Mouse (Mus musculus) heart, adult 2 months (tissue): ENCODE data around the gene Calml4. TPM values are rescaled to one million over a fixed set of nuclear protein-coding genes. Genes with fewer than 3 reads are reported as not detected.

Experiments used
- DNase-seq, 2 experiments: peaks; one replicate each; pipeline ENCODE4 v3.0.0; 2021
- H3K27ac ChIP-seq: fragments of 200-600 bp; 2 replicates; pipeline ENCODE4 v1.8.1; 2022
- H3K27me3 ChIP-seq: fragments of 200-500 bp; 2 replicates; pipeline ENCODE4 v1.6.1; 2012; ENCODE audit warnings: mild to moderate bottlenecking, low read length, inconsistent platforms, mixed read lengths; ENCODE audit not compliant: control insufficient read depth, insufficient read depth
- H3K36me3 ChIP-seq: fragments of 200-500 bp; 2 replicates; pipeline ENCODE4 v1.6.1; 2012; ENCODE audit warnings: low read length, inconsistent platforms; ENCODE audit not compliant: control insufficient read depth, insufficient read depth
- H3K4me1 ChIP-seq: fragments of 200-500 bp; 2 replicates; pipeline ENCODE4 v1.6.1; 2011; ENCODE audit warnings: low read length; ENCODE audit not compliant: control insufficient read depth, insufficient read depth
- H3K4me3 ChIP-seq: fragments of 200-600 bp; 2 replicates; pipeline ENCODE4 v1.8.1; 2022
- H3K79me2 ChIP-seq: fragments of 200-500 bp; replicated peaks from 2 replicates; pipeline ENCODE4 v1.6.1; 2012; ENCODE audit warnings: mild to moderate bottlenecking, inconsistent platforms, low read length, moderate library complexity, mixed read lengths; ENCODE audit not compliant: control insufficient read depth, insufficient read depth
- H3K9ac ChIP-seq: fragments of 200-500 bp; 2 replicates; pipeline ENCODE4 v1.6.1; 2012; ENCODE audit warnings: low read depth, mild to moderate bottlenecking, control low read depth, inconsistent platforms, low read length, mixed read lengths
- CTCF ChIP-seq: fragments of 200-600 bp; IDR thresholded peaks from 2 replicates; pipeline ENCODE4 v1.8.1; 2022; ENCODE audit warnings: antibody characterized with exemption, mild to moderate bottlenecking, moderate library complexity
- EP300 ChIP-seq: fragments of 200-500 bp; IDR thresholded peaks from 2 replicates; pipeline ENCODE4 v1.6.1; 2011; ENCODE audit warnings: low read depth, low read length, control low read depth; ENCODE audit not compliant: insufficient read depth
- POLR2A ChIP-seq: fragments of 200-500 bp; IDR thresholded peaks from 2 replicates; pipeline ENCODE4 v1.6.1; 2011; ENCODE audit warnings: mild to moderate bottlenecking, low read depth, low read length, control low read depth; ENCODE audit not compliant: insufficient read depth
- WGBS: fragments of 180-500 bp; shearing (Covaris S2); methylation state at CpG from one replicate; pipeline ENCODE4 v1.1.7; 2018; 5-methylcytosine and 5-hydroxymethylcytosine counted together
- intact Hi-C: fragments of 180-260 bp; cut with DNase I; formaldehyde crosslinking; loops from one replicate; pipeline ENCODE4 v1.15.1; 2025
- polyA plus RNA-seq: library from polyadenylated mRNA; depleted of rRNA; stranded (reverse); fragments of >200 nt; gene quantifications from 2 replicates; pipeline ENCODE4 v1.2.3, GENCODE M21; 2012
- total RNA-seq, 2 experiments: library from RNA; stranded (reverse); gene quantifications; 2 replicates each; pipeline ENCODE4 v1.2.3; 2021

Calml4 gene
- total and polyA plus RNA-seq, 3 experiments, result 0.93 to 1.6 (median 1.4) TPM

GRCm38 (mm10) chr9:62870728-62871127 lies 12.8 kb downstream of the Calml4 start:
- H3K27ac ChIP-seq, result no peak overlapping the region
- TF ChIP-seq POLR2A (no peak), EP300 (no peak), CTCF (no peak)
- no peaks in the 10 kb centered on the region for H3K27me3 ChIP-seq
- H3K79me2 ChIP-seq, result no peaks in the 10 kb centered on the region
- intact Hi-C loops, result no loop called here
- no peaks in the 10 kb centered on the region for H3K36me3 ChIP-seq
- no peak overlapping the region for H3K9ac ChIP-seq
- no peak overlapping the region for H3K4me3 ChIP-seq
- no peaks in the 10 kb centered on the region for H3K4me1 ChIP-seq
- peak in 1 of 2 experiments; percentile 1 for DNase-seq

GRCm38 (mm10) chr9:62876966-62877616 lies 19.2 kb downstream of the Calml4 start:
- no peak overlapping the region for H3K9ac ChIP-seq
- TF ChIP-seq EP300, result no peak
- no peaks in the 10 kb centered on the region for H3K79me2 ChIP-seq
- intact Hi-C loops, result no loop called here
- H3K27me3 ChIP-seq, result no peaks in the 10 kb centered on the region
- no peak overlapping the region for H3K4me3 ChIP-seq
- no peak for DNase-seq
- peaks cover 4% of the 10 kb centered on the region for H3K4me1 ChIP-seq
- 73% methylated on average over 7 of the region's 7 CpGs for WGBS
- H3K27ac ChIP-seq, result no peak overlapping the region
- no peaks in the 10 kb centered on the region for H3K36me3 ChIP-seq

GRCm38 (mm10) chr9:62877825-62878224 lies 19.9 kb downstream of the Calml4 start:
- TF ChIP-seq EP300, result no peak
- TF ChIP-seq POLR2A, result no peak
- TF ChIP-seq CTCF, result no peak
- no peak overlapping the region for H3K9ac ChIP-seq
- no peaks in the 10 kb centered on the region for H3K79me2 ChIP-seq
- no peaks in the 10 kb centered on the region for H3K27me3 ChIP-seq
- H3K4me3 ChIP-seq, result no peak overlapping the region
- H3K36me3 ChIP-seq, result no peaks in the 10 kb centered on the region
- intact Hi-C loops, result no loop called here
- DNase-seq, result no peak
- H3K27ac ChIP-seq, result no peak overlapping the region
- WGBS, result 82% methylated on average over 2 of the region's 2 CpGs
- peaks cover 4% of the 10 kb centered on the region for H3K4me1 ChIP-seq

- H3K4me1 ChIP-seq, result peaks cover 4% of the 10 kb centered on the region
- no peaks in the 10 kb centered on the region for H3K36me3 ChIP-seq
- WGBS, result 39% methylated on average over 12 of the region's 12 CpGs
- DNase-seq, result peak; percentile 60 to 69
- no peak for TF ChIP-seq POLR2A
- peak; percentile 46; the same call in 1 of the 2 replicates for TF ChIP-seq EP300
- peak; percentile 59 for TF ChIP-seq CTCF
- H3K27me3 ChIP-seq, result no peaks in the 10 kb centered on the region
- H3K27ac ChIP-seq, result peak overlapping the region; percentile 42
- H3K79me2 ChIP-seq, result no peaks in the 10 kb centered on the region
- H3K4me3 ChIP-seq, result no peak overlapping the region
- intact Hi-C loops, result no loop called here
- no peak overlapping the region for H3K9ac ChIP-seq
Observed at GRCm38 (mm10) chr9:62881871-62882270, 24.0 kb downstream of the Calml4 start.

- H3K27ac ChIP-seq, result peak overlapping the region; percentile 64
- 0 out of 2 replicates have a peak, but pooled peaks have one; percentile 65 for TF ChIP-seq EP300
- no peak for TF ChIP-seq CTCF
- no peak for TF ChIP-seq POLR2A
- no peaks in the 10 kb centered on the region for H3K79me2 ChIP-seq
- H3K4me1 ChIP-seq, result peaks cover 2% of the 10 kb centered on the region
- no peak overlapping the region for H3K4me3 ChIP-seq
- no peaks in the 10 kb centered on the region for H3K27me3 ChIP-seq
- no peak overlapping the region for H3K9ac ChIP-seq
- intact Hi-C loops, result no loop called here
- peaks cover 10% of the 10 kb centered on the region for H3K36me3 ChIP-seq
- 0% methylated on average over 1 of the region's 1 CpGs for WGBS
- DNase-seq, result peak; percentile 62 to 79
Observed at GRCm38 (mm10) chr9:62894486-62894885, 36.6 kb downstream of the Calml4 start.

GRCm38 (mm10) chr9:62901736-62902135 lies 43.9 kb downstream of the Calml4 start:
- no peak overlapping the region for H3K27ac ChIP-seq
- H3K9ac ChIP-seq, result no peak overlapping the region
- DNase-seq, result no peak
- intact Hi-C loops, result no loop called here
- no peaks in the 10 kb centered on the region for H3K27me3 ChIP-seq
- 89% methylated on average over 2 of the region's 2 CpGs for WGBS
- H3K4me1 ChIP-seq, result no peaks in the 10 kb centered on the region; the same call in 1 of the 2 replicates
- no peaks in the 10 kb centered on the region for H3K79me2 ChIP-seq
- TF ChIP-seq POLR2A (no peak), CTCF (no peak), EP300 (no peak)
- no peak overlapping the region for H3K4me3 ChIP-seq
- peaks cover 8% of the 10 kb centered on the region for H3K36me3 ChIP-seq
